Comparison of ENCODE assay signal across 7 mouse cellular contexts in the genomic region with DNA sequence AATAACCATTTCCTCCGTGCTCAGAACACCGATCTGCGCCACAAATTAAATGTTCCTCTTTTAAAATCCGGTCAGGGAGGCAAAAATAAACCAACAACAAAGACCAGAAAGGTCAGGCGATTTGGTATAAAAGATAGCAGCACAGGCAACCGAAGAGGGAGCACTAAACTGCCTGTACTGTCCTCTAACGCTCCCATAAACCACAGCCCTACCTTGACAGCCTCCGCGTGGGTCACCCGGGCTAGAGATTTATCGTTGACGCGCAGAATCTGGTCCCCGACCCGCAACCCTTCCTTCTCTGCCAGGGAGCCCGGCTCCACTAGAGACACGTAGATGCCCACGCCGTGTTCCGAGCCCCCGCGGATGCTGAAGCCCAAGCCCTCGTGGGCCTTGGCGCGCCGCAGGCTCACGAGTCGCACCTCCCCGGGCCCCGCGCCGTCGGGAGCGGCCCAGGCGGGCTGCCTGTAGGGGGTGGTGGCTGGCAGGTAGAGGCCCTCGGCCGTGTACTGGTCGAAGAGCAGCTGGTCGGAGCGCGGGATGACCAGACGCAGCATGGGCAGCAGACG. TPM values are rescaled to one million over a fixed set of nuclear protein-coding genes. Genes with fewer than 3 reads are reported as not detected.
DNase-seq lines count a peak whose midpoint lies in the region; ATAC-seq lines count a peak whose summit lies in the region.

No protein-coding gene starts in this region.

- no peaks in the 10 kb centered on the region for H3K9me3 ChIP-seq in neural tube, embryonic 11.5 days (ENCODE audit: control insufficient read depth, low read length)
- H3K9me3 ChIP-seq in embryonic facial prominence, embryonic 15.5 days (replicated peaks) = no peaks in the 10 kb centered on the region
- no peaks in the 10 kb centered on the region for H3K9me3 ChIP-seq in intestine, embryonic 14.5 days (ENCODE audit: control insufficient read depth, low read length)
- H3K9me3 ChIP-seq in neural tube, embryonic 15.5 days (replicated peaks) = no peaks in the 10 kb centered on the region

- peaks cover 14% of the 10 kb centered on the region for H3K4me1 ChIP-seq in neural tube, embryonic 11.5 days (ENCODE audit: control insufficient read depth, insufficient read depth, low read length)
- peaks cover 29% of the 10 kb centered on the region for H3K4me1 ChIP-seq in embryonic facial prominence, embryonic 15.5 days
- H3K4me1 ChIP-seq in intestine, embryonic 14.5 days (replicated peaks; ENCODE audit: control insufficient read depth, insufficient read depth, low read length) = peaks cover 14% of the 10 kb centered on the region; the same call in 1 of the 2 replicates
- peaks cover 53% of the 10 kb centered on the region for H3K4me1 ChIP-seq in neural tube, embryonic 15.5 days

- H3K27me3 ChIP-seq in neural tube, embryonic 11.5 days (ENCODE audit: control insufficient read depth, insufficient read depth, low read length) = peaks cover 7% of the 10 kb centered on the region
- peaks cover 15% of the 10 kb centered on the region for H3K27me3 ChIP-seq in embryonic facial prominence, embryonic 15.5 days
- peaks cover 9% of the 10 kb centered on the region; the same call in 1 of the 2 replicates for H3K27me3 ChIP-seq in intestine, embryonic 14.5 days (replicated peaks; ENCODE audit: control insufficient read depth, insufficient read depth, low read length)
- H3K27me3 ChIP-seq in neural tube, embryonic 15.5 days (replicated peaks) = 0 out of 2 replicates have a peak, but pooled peaks cover 3% of the 10 kb centered on the region

- peak overlapping the region; percentile 76 for H3K9ac ChIP-seq in neural tube, embryonic 11.5 days (ENCODE audit: low read length)
- 0 out of 2 replicates have a peak overlapping the region, but pooled peaks have one; percentile 28 for H3K9ac ChIP-seq in embryonic facial prominence, embryonic 15.5 days
- H3K9ac ChIP-seq in intestine, embryonic 14.5 days (ENCODE audit: low read length) = peak overlapping the region; percentile 25; the same call in 1 of the 2 replicates
- peak overlapping the region; percentile 53 for H3K9ac ChIP-seq in neural tube, embryonic 15.5 days (replicated peaks)

- WGBS in neural tube, embryonic 11.5 days = 2% methylated on average over 43 of the region's 43 CpGs
- 3% methylated on average over 43 of the region's 43 CpGs for WGBS in embryonic facial prominence, embryonic 15.5 days
- WGBS in intestine, embryonic 14.5 days = 2% methylated on average over 40 of the region's 43 CpGs
- WGBS in neural tube, embryonic 15.5 days = under 1% methylated on average over 43 of the region's 43 CpGs

- H3K36me3 ChIP-seq in neural tube, embryonic 11.5 days (ENCODE audit: control insufficient read depth, insufficient read depth, low read length) = no peaks in the 10 kb centered on the region
- H3K36me3 ChIP-seq in embryonic facial prominence, embryonic 15.5 days = no peaks in the 10 kb centered on the region
- H3K36me3 ChIP-seq in intestine, embryonic 14.5 days (ENCODE audit: control insufficient read depth, insufficient read depth, low read length) = no peaks in the 10 kb centered on the region
- H3K36me3 ChIP-seq in neural tube, embryonic 15.5 days = no peaks in the 10 kb centered on the region

- no peak overlapping the region for H3K27ac ChIP-seq in neural tube, embryonic 11.5 days (ENCODE audit: low read depth, low read length)
- H3K27ac ChIP-seq in embryonic facial prominence, embryonic 15.5 days (replicated peaks) = no peak overlapping the region
- H3K27ac ChIP-seq in intestine, embryonic 14.5 days (ENCODE audit: low read depth) = no peak overlapping the region
- H3K27ac ChIP-seq in neural tube, embryonic 15.5 days (replicated peaks) = no peak overlapping the region

- ATAC-seq in neural tube, embryonic 11.5 days (ENCODE audit: insufficient read depth, low FRiP score, low TSS enrichment) = peak; percentile 36
- no peak; the same call in 1 of the 2 replicates for ATAC-seq in embryonic facial prominence, embryonic 15.5 days (ENCODE audit: insufficient number of reproducible peaks, low FRiP score, low TSS enrichment, low read depth)
- ATAC-seq in intestine, embryonic 14.5 days (replicated peaks; ENCODE audit: low FRiP score, low TSS enrichment, low read depth) = peak; percentile 32; the same call in 1 of the 2 replicates
- ATAC-seq in neural tube, embryonic 15.5 days (ENCODE audit: low FRiP score) = peak; percentile 15; the same call in 1 of the 2 replicates

- DNase-seq in neural tube, embryonic 11.5 days (ENCODE audit: low spot score) = no peak
- DNase-seq in neural tube, embryonic 10.5 days (ENCODE audit: extremely low spot score, low spot score) = no peak
- peak; percentile 77 for DNase-seq in intestine, embryonic 14.5 days (ENCODE audit: low spot score)
- no peak for DNase-seq in gastrocnemius, postnatal 25 days
- DNase-seq in adrenal gland, adult 2 months = no peak

- H3K4me3 ChIP-seq in neural tube, embryonic 11.5 days (ENCODE audit: low read depth, low read length) = peak overlapping the region; percentile 72
- H3K4me3 ChIP-seq in embryonic facial prominence, embryonic 15.5 days (replicated peaks) = peak overlapping the region; percentile 73
- peak overlapping the region; percentile 55 for H3K4me3 ChIP-seq in intestine, embryonic 14.5 days (ENCODE audit: low read depth, low read length)
- peak overlapping the region; percentile 63 for H3K4me3 ChIP-seq in neural tube, embryonic 15.5 days (replicated peaks)

- peak overlapping the region; percentile 92 for H3K4me2 ChIP-seq in neural tube, embryonic 11.5 days (ENCODE audit: low read depth)
- peak overlapping the region; percentile 95 for H3K4me2 ChIP-seq in embryonic facial prominence, embryonic 15.5 days (replicated peaks)
- H3K4me2 ChIP-seq in intestine, embryonic 14.5 days (ENCODE audit: low read length) = peak overlapping the region; percentile 74
- peak overlapping the region; percentile 78 for H3K4me2 ChIP-seq in neural tube, embryonic 15.5 days

RNA-seq across cellular contexts. Expression of a gene that starts 1.3 kb away (rescaled TPM):
- 8.0 and 10.5 TPM in 2 replicates for polyA plus RNA-seq in neural tube, embryonic 11.5 days (2014; fragmentation: Nextera tagmentation; extraction: Ambion mirVana)
- 4.9 and 5.2 TPM in 2 replicates for polyA plus RNA-seq in embryonic facial prominence, embryonic 15.5 days (2015; fragmentation: Nextera tagmentation; extraction: Ambion mirVana)
- 3.1 and 4.0 TPM in 2 replicates for polyA plus RNA-seq in intestine, embryonic 14.5 days (2014; fragmentation: Nextera tagmentation; extraction: Ambion mirVana)
- 5.5 and 5.6 TPM in 2 replicates for polyA plus RNA-seq in neural tube, embryonic 15.5 days (2015; fragmentation: Nextera tagmentation; extraction: Ambion mirVana)
- total RNA-seq in gastrocnemius, postnatal 25 days (2021) = 1 to 10 TPM; 2.1 to 2.6 TPM
- 10 to 100 TPM; 51.5 to 57.1 TPM for total RNA-seq in adrenal gland, adult 2 months (2021)
- 96.9 and 101 TPM in 2 replicates for polyA plus RNA-seq in adrenal gland, adult 2 months (2012; rRNA removed)

RNA-seq across cellular contexts. Expression of a gene that starts 50.1 kb away (rescaled TPM):
- 388 and 403 TPM in 2 replicates for polyA plus RNA-seq in neural tube, embryonic 11.5 days (2014; fragmentation: Nextera tagmentation; extraction: Ambion mirVana)
- 317 and 319 TPM in 2 replicates for polyA plus RNA-seq in embryonic facial prominence, embryonic 15.5 days (2015; fragmentation: Nextera tagmentation; extraction: Ambion mirVana)
- 264 and 277 TPM in 2 replicates for polyA plus RNA-seq in intestine, embryonic 14.5 days (2014; fragmentation: Nextera tagmentation; extraction: Ambion mirVana)
- polyA plus RNA-seq in neural tube, embryonic 15.5 days (2015; fragmentation: Nextera tagmentation; extraction: Ambion mirVana) = 402 and 431 TPM in 2 replicates
- 100 to 1,000 TPM; 203 to 223 TPM for total RNA-seq in gastrocnemius, postnatal 25 days (2021)
- total RNA-seq in adrenal gland, adult 2 months (2021) = 100 to 1,000 TPM; 166 to 207 TPM
- 21.2 and 22.1 TPM in 2 replicates for polyA plus RNA-seq in adrenal gland, adult 2 months (2012; rRNA removed)

Comparison
In these comparisons a context has a peak if more than half of its experiments do, and no peak if none do; other contexts are left out.
1. H3K9ac ChIP-seq: peak in every context shown above with its lines; median percentile 76 in neural tube, embryonic 11.5 days; 53 in neural tube, embryonic 15.5 days; 28 in embryonic facial prominence, embryonic 15.5 days; 25 in intestine, embryonic 14.5 days.
2. RNA of a gene that starts 50.1 kb away (polyA plus RNA-seq): 402 to 431 TPM in neural tube, embryonic 15.5 days, 388 to 403 TPM in neural tube, embryonic 11.5 days, 317 to 319 TPM in embryonic facial prominence, embryonic 15.5 days and 264 to 277 TPM in intestine, embryonic 14.5 days; 21.2 to 22.1 TPM in adrenal gland, adult 2 months; every median in the first group is over 10 times any median in the second.
3. Peak in every context shown above with its lines, with median percentiles within 50 percentile points of each other: H3K4me2 ChIP-seq and H3K4me3 ChIP-seq.